Mouse (Mus musculus): Measurements from ENCODE around the gene Aunip.

Gene Aunip

DNA sequence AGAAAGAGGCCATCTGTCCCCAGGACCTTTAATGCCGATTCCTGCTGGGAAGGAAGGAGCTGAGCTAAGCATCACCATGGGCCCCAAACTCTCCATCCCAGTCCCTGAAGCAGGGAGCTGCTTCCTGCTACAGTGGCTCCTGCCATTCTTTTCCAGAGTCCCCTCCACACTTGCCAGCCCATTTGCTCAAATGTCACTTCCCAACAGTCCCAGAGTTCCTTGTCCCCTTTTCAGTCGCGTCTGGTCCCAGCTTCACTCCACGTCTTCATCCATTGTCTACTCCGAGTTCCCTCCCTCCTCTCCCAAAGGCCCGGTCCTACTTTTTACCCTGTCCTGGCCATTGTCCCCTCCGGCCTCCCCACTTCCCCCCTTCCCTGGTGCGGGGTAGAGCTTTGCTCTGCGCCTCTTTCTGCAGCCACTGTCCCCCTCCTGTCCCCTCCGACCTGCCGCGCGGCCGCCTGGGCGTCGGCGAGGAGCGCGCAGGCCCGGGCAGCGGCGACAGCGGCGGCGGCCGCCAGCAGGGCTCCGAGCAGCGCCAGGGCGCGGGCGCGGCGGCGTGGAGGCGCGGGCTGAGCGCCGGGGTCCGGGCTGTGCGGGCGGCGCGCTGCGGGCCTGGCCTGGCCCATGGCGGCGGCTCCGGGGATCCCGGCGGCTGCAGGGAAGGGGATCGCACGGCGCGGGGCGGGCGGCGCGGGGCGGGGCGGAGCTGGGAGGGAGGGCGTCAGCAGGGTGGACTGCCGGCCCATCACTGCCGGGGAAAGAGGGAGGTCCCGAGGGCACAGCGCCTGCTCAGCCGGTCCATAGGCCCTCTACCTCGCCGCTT lies 40.9 kb downstream of the Aunip start, which contains the start of gene Selenon:
Gene Selenon (minus strand): TSS at position 673 of the 823 bp plus-strand sequence.
- TF ChIP-seq GATA4 (IDR thresholded peaks at IDR 0.05; ENCODE audit: insufficient replicate concordance, low read length): no peak

DNA sequence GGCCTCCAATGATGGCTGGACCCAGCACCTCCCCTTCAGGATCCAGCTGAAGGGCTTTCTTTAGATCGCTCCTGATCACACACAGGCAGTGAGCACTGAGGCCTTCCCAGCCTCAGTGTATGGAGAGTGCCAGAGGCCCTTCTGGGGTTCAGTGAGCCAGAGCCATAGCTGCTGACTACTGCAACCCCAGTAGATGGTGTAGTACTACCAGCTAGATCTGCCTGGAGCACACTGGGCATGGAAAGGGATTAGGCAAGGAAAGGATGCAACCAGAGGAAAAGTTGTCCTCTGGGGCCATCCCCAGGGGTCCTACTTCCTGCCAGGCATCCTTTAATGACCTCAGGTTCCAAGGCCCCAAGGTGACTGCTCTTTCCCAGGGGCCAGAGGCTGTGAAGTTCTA lies 42.8 kb downstream of the Aunip start:
- no peak for TF ChIP-seq GATA4 (IDR thresholded peaks at IDR 0.05; ENCODE audit: insufficient replicate concordance, low read length)

DNA sequence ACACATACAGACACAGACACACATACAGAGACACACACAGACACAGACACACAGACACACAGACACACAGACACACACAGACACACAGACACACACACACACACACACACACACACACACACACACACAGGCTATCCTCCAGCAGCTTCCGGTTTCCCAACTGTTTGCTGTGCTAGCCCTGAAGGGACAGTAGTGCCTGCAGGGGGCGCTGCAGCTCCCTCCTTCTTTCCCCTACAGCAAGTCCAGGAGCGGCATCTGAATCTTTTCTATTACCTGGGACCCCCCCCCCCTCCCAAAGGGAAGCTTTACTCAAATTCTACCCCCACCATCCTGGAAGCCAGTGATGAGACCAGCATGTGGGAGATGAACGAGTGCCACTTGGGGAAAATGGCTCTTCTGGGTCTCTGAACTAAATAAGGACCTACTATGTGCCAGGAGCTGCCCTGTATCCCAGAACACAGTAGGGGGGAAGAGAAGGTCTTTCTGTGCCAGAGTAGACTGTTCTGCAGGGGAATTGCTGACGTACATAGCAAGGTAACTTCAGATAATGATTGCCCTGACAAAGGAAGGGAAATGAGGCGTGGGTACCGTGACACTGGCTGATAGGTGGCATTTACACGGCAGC lies 45.3 kb downstream of the Aunip start:
- no peak for TF ChIP-seq GATA4 (IDR thresholded peaks at IDR 0.05; ENCODE audit: insufficient replicate concordance, low read length)

DNA sequence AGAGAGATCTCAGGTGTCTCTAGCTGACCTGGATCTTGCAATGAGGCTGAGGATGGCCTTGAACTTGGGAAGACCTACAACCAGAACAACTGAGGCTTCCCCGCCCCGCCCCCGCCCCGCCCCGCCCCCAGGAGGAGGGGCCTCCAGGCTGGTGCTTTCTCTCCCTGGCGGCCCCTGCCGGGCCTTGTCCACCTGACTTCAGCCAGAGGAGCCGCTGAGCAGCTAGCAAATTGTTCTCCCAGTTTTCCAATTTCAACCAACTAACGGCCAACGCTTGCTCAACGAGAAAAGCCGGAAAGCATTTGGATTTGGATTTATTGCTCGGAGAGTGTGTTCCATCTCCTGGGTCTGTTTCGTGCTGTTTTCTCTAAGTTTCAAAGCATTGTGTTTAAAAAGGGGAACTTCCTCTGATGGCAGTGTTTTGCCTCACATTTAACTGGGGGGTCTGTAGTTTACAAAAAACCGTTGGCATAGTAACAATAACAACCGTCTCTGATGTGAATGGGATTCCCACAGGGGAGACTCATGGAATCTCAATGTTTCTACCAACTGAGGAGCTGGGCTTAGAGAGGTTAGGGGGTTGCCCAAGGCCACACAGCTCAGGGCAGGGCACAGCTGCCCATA lies 46.9 kb downstream of the Aunip start:
- TF ChIP-seq GATA4 (IDR thresholded peaks at IDR 0.05; ENCODE audit: insufficient replicate concordance, low read length): no peak

DNA sequence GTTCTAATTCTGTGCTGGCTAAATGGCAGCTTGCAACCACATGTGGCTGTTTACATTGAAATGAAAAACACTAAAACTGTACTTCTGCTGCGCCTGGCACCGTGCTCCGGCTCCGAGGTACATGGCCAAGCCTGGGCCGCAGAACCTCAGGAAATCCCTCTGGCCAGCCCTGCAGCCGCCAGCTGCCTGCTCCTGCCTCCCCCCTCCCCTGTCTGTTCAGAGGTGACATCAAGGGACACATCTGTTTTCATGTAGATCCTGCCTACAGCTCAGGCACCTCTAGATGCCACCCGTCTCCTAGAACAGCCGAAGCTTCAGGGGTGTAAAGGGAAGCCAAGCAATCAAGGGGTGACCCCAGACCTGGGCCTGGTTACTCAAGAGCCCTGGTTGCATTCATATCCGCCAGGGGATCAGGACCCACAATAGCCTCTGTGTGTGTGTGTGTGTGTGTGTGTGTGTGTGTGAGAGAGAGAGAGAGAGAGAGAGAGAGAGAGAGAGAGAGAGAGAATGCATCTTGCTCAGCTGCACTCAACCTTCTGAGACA lies 47.8 kb downstream of the Aunip start:
- no peak for TF ChIP-seq GATA4 (IDR thresholded peaks at IDR 0.05; ENCODE audit: insufficient replicate concordance, low read length)

DNA sequence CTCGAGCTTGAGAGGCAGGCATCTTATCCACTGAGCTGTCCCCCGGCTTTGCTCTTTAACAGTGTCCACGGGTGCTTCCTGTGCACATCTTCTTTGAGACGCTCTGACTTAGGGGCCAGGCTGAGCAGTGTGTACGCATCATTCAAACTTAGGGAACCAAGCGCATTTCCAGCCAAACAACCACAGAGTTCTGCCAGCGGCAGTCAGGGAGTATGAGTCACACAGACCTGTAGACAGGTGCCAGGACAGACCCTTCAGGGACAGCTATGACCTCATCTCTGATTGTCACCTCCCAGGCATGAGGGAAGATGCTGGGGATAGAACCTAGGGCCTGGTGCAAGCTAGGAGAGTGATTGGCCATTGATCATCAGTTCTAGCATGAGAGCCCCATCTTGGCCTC lies 48.4 kb downstream of the Aunip start:
- TF ChIP-seq GATA4 (IDR thresholded peaks at IDR 0.05; ENCODE audit: insufficient replicate concordance, low read length): no peak

DNA sequence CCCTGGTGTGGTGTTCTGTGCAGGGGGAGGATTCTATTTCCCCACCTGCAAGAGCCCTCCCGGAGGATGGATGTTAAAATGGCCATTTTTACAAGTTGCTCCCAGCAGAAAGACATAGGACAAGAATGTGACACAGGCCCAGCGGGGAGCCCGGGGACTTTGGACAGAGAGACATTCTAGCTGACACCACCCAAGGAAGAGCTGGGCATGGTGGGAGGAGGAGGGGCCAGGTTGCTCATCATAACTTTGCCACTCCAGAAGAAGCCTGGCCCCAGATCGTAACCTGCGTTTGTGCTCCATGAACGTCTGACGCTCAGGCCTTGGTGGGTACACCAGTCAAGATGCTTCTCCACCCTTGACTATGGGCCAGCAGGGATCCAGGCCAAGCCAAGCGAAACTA lies 49.9 kb downstream of the Aunip start:
- no peak for TF ChIP-seq GATA4 (IDR thresholded peaks at IDR 0.05; ENCODE audit: insufficient replicate concordance, low read length)

DNA sequence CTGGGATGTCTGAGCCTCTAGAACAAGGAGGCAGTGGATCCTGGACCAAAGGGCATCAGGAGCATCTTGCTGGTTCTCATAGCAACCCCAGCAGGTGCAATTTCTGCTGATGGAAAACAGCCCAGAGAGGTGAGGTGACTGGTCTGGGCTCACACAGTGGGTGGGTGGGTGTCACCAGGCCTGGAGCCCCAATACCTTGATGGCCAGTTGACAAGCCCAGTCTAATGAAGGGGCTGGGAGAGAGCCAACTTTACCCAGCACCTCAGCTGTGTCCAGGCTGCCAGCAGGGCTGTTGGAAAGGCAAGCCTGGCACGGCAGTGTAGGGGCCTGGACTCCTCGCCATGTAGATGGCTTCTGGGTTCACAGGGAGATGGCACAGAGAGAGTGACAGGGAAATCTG lies 51.2 kb downstream of the Aunip start:
- no peak for TF ChIP-seq GATA4 (IDR thresholded peaks at IDR 0.05; ENCODE audit: insufficient replicate concordance, low read length)

DNA sequence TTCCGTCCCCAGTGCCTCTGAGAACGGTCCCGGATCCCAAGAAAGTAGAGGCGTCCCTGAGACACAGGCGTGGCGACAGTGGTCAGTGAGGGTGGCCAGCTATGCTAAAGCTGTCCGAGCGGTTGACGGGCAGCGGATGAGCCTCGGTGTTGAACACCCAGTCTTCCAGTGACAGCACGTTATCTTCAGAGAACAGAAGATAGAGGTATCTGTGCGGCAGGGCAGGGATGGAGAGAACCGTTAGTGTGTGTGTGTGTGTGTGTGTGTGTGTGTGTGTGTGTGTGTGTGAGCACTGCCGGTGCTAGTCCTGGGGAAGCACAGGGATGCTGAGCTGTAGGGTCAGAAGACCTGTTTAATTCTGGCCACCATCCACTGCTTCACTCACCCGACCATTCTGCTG lies 52.8 kb downstream of the Aunip start:
- TF ChIP-seq GATA4 (IDR thresholded peaks at IDR 0.05; ENCODE audit: insufficient replicate concordance, low read length): no peak

DNA sequence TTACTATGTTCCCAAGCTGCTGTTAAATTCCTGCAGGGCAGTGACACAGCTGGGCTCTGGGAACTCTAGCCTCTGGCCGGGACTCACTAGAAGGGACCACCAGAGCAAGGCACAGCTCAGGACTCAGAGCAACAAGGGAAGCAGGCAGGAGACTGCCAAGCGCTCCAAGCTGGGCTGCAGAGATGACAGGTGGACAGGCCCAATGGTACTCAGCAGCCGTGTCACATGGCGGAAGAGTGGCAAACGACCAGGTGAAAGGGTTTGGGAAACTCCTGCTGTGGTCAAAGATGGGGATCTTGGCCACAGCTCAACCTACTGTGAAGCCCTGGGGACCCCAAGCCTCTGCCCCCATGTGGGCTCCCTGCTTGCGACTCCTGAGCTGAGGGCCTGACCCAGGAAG lies 53.3 kb downstream of the Aunip start:
- TF ChIP-seq GATA4 (IDR thresholded peaks at IDR 0.05; ENCODE audit: insufficient replicate concordance, low read length): no peak

DNA sequence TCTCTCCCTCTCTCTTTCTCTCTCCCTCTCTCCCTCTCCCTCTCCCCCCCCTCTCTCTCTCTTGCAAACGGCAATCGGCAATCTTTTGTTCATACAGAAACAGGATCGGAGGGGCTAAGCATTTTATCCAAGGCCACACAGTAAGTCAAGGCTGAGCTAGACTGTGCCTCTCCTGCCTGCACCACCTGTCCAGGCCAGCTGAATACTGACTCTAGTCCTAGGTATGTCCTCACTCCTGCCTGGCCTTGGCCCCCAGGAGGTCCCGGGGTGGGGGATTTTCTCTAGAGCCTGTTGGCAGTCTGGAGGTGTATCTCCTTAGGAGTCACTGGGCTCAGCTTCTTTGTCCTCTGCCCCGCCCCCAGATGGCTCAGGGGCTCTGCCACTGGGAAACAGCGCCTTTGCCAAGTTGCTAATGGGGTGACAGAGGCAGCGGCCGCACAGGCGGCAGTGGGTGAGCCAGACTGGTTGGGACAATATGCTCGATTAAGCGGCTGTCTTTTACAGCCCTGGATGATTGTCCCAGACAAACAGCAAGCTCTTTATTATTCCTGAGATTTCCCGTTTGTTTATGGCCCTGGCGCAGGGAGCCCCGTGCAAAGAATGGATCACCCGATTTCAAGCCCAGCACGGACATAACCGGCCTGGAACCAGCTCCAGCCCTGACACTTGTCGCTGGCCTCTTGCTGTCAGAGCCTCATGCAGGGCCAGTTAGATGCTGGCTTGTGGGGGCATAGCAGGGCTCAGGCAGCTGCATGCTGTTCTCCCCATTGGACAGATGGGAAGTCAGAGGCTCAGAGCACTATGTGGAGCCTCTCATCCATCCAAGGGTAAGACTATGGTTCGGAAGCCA lies 56.8 kb downstream of the Aunip start:
- no peak for TF ChIP-seq GATA4 (IDR thresholded peaks at IDR 0.05; ENCODE audit: insufficient replicate concordance, low read length)

DNA sequence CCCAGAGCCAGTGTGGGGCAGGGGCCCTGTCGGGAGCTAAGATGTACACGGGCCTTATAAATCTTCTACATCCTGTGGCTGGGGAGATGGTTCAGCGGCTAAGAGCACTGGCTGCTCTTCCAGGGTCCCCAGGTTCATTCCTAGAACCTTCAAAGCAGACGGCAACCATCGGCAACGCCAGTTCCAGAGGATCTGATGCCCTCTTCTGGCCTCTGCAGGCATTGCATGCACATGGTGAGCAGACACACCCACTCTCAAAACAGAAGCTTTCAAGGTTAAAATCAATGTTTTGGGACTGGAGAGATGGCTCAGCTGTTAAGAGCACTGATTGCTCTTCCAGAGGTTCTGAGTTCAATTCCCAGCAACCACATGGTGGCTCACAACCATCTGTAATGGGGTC lies 58.4 kb downstream of the Aunip start:
- no peak for TF ChIP-seq GATA4 (IDR thresholded peaks at IDR 0.05; ENCODE audit: insufficient replicate concordance, low read length)

DNA sequence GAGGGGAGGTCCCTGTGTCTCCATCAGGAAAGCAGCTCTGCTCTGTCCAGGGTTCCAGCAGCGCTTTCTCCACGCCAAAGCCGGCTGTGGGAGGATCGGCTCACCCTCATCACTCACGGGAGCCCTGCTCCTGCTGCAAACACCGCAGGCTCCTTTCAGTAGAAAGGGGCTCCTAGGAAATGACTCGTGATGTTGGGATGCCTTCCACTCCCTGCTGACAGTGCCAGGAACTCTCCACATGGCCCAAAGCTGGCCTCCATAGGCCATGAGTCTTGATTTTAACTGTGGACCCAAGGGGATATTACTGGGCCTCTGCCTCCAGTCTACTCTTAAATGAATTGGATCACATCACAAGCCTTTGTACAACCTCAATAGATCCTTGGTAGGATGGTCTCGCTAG lies 59.0 kb downstream of the Aunip start:
- no peak for TF ChIP-seq GATA4 (IDR thresholded peaks at IDR 0.05; ENCODE audit: insufficient replicate concordance, low read length)

DNA sequence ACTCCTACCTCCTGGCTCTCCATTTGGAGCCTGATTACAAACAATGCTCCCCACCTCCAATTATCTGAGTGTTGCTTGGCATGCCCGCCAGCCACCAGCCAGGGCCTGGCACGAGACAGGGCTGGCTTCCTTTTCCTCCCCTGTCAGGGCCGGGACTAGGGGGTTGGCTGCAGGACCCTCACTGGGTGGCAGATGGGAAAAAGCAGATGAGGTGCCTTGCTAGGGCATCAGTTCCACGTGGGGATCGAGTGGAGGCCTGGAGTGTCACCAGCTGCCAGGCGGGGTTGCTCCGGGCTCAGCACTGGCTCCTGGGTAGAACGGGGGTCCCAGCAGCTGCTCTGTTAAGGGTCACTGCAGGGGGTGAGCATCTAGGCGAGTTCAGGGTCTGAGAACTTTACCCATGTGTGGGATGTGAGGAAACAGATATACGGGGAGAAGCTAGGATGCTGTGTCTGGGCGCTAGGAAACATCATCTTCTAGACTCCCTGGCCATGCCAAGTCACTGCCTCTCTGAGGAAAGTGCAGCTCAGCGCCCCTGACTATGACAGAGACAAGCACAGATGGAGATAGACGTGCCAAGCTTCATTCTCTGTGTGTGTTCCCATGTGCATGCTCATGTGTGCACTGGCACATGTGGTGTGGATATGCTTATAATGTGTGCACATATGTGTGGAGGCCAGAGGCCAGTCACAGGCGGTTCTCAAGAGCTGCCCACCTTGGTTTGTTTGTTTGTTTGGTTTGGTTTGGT lies 60.1 kb downstream of the Aunip start:
- no peak for TF ChIP-seq GATA4 (IDR thresholded peaks at IDR 0.05; ENCODE audit: insufficient replicate concordance, low read length)
